Mouse (Mus musculus) kidney, postnatal 36 days (tissue): ENCODE measurements around the gene Tcl1b4.

ENCODE experiments used
- DNase-seq, 2 experiments: peaks; one replicate each; pipeline ENCODE4 v3.0.0; 2021 to 2022; ENCODE audit warnings: mixed read lengths in 2 of 2

Gene Tcl1b4

DNA sequence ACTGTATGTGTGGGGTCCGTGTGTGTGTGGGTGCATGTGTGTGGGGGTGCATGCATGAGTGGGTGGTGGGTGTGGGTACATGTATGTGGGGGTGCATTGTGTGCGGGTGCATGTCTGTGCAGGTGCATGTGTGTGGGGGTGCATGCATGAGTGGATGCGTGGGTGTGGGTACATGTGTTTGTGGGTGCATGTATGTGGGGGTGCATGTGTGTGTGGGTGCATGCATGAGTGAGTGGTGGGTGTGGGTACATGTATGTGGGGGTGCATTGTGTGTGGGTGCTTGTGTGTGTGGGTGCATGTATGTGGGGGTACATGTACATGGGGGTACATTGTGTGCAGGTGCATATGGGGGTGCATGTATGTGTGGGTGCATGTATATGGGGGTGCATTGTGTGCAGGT lies 52.0 kb downstream of the Tcl1b4 start:
- no peak for DNase-seq
